Mouse (Mus musculus): ENCODE measurements around the gene Fstl1.

Fstl1 gene

DNA sequence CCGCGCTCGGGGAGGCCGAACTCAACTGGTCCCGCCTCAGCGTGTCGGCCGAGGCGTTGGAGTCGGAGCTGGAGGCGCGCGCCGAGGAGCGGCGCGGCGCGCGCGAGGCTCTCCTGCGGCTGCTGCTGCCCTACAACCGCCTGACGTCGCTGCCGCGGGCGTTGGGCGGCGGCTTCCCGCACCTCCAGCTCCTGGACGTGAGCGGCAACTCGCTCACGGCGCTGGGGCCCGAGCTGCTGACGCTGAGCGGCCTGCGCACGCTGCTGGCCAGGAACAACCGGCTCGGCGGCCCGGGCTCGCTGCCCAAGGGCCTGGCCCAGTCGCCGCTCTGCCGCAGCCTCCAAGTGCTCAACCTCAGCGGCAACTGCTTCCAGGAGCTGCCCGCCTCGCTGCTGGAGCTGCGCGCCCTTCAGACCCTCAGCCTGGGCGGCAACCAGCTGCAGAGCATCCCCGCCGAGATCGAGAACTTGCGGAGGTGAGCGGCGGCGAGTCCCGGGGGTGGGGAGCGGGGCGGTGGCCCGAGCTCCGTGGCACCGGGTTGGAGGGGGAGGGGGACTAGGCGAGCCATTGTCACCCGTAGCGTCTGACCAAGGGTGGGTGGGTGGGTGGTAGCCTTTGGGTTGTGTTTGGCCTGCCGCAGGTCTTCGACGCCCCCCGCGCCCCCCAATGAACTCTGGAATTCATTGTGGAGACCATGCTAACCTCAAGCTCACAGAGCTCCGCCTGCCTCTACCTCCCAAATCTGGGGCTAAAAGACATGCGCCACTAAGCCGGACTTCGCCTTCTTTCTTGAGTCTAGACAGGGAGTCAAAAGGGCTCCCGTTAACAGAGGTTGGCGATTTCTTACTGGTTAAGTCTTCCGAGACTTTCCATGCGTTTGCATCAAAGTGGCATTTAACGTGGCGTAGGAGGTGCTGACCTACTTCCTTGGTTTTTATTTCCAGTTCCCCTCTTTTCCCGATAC is 92.1 kb downstream of the Fstl1 start:
- no peak for DNase-seq (ENCODE audit: extremely low spot score, low read depth, low spot score)

DNA sequence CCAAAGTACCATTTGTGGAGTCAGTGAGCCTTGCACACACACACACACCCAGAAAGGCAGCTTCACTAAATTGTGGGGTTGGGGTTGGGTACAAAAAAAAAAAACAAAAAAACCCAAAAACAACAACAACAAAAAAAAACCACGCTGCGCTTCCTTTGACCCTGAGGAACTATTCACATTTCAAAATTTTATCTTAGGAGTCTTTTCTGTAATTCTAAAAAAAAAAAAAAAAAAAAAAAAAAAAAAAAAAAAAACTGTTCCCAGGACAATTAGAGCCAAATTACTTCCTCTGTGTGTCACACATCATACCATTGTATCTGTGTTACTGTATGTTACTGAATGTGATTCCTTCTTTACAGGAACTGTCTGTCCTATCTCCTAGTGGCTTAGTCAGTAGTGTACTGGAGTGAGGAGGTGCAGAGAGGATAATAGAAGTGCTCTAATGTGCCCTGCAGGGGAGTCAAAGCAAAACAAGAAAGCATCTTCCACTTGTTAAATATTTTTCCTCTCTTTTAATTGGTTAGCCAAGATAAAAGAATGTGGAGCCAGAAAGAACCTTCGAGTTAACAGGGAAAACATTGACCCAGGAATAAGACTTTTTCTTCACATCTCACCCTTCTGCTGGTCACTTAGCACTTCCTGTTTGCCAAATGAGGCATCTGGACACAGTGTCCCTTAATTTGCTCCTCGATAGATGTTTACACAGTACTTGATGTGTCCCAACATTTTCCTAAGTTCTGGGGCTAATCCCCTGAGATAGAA is 93.0 kb downstream of the Fstl1 start:
- DNase-seq (ENCODE audit: extremely low spot score, low read depth, low spot score) = no peak

GRCm38 (mm10) chr16:37871112-37871715 is 94.5 kb downstream of the Fstl1 start:
- no peak for DNase-seq (ENCODE audit: extremely low spot score, low read depth, low spot score)

GRCm38 (mm10) chr16:37874501-37875235 is 98.0 kb downstream of the Fstl1 start:
- no peak for DNase-seq (ENCODE audit: extremely low spot score, low read depth, low spot score)

DNA sequence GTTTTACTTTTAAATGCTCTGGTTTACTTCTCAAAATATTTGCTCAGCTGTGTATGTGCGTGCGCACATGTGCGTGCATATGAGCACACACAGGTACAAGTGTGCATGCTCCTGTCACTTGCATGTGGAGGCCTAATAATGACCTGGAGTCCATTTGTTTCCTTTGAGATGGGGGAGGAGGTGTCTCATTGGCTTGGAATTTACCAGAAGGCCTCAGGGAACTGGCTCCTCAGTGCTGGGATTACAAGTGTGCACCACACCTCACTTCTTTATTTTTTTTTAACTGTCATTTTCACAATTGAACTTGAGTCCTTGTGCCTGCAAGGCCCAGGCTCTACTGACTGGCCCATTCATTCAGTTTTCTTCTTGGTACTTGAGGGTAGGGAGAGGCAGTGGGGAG is 100.7 kb downstream of the Fstl1 start:
- DNase-seq (ENCODE audit: extremely low spot score, low read depth, low spot score) = no peak

- DNase-seq (ENCODE audit: extremely low spot score, low read depth, low spot score) = no peak
Observed at GRCm38 (mm10) chr16:37878951-37879505, 102.4 kb downstream of the Fstl1 start.

DNA sequence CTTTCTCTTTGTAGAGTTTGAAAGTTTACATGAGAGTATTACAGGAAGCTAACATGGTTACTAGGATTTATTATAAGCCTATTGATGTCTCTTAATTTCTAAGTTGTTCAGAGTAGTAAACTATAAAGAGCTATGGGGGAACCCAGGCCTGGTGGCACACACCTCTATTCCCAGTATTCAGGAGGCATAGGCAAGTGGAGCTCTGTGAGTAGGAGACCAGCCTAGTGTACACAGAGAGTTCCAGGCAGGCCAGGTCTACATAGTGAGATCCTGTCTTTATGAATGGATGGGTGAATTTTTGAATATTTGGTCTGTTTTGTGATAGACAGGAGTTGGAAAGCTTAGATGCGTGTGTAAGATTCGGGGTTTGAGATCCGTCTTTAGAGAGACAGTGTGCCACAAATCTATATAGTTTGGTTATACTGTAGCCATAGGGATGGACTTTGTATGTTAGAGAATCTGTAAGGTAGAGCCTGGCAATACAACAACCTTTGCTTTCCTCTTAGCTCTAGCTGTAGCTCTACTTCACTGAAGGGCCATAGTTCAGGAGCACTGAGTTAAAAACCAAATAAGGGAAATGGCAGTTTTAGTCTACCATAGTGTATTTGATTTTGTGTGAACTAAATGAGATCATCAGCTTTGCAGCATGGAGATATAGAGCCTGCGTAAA is 103.2 kb downstream of the Fstl1 start:
- DNase-seq (ENCODE audit: extremely low spot score, low read depth, low spot score) = no peak

GRCm38 (mm10) chr16:37881168-37881567 is 104.5 kb downstream of the Fstl1 start:
- no peak for DNase-seq (ENCODE audit: extremely low spot score, low read depth, low spot score)

All from hindlimb bud, embryonic 11.5 days (tissue).